Mouse (Mus musculus): ENCODE measurements around the gene Zfp867. TPM values are rescaled to one million over a fixed set of nuclear protein-coding genes. Genes with fewer than 3 reads are reported as not detected.

The Zfp867 gene
- polyA plus RNA-seq, 1 experiment: 1.3 TPM

- Histone ChIP-seq H3ac (ENCODE audit: control insufficient read depth, insufficient read length) (peak overlapping the region; percentile 48), H3K36me3 (ENCODE audit: control insufficient read depth, insufficient read depth) (peaks cover 5% of the 10 kb centered on the region), H3K4me2 (ENCODE audit: low read depth) (peak overlapping the region; percentile 91), H3K79me2 (ENCODE audit: control insufficient read depth, insufficient read depth) (peaks cover 24% of the 10 kb centered on the region), H3K4me3 (peak overlapping the region; percentile 92), H3K27me3 (ENCODE audit: control insufficient read depth, insufficient read depth, insufficient read length) (no peaks in the 10 kb centered on the region)
- TF ChIP-seq MAX (IDR thresholded peaks at IDR 0.05; ENCODE audit: low read depth) (no peak), POLR2A (IDR thresholded peaks at IDR 0.05; ENCODE audit: insufficient read length, low read depth) (peak; percentile 51), MYOD1 (IDR thresholded peaks at IDR 0.05; ENCODE audit: control insufficient read depth in 1 of 3, insufficient read length in 2 of 3, low read depth in 2 of 3) (no peak), REST (IDR thresholded peaks at IDR 0.05; ENCODE audit: insufficient read depth, insufficient read length) (no peak), E2F4 (IDR thresholded peaks at IDR 0.05; ENCODE audit: insufficient read depth) (no peak), TCF12 (IDR thresholded peaks at IDR 0.05; ENCODE audit: insufficient read depth, poor library complexity, severe bottlenecking) (no peak), CEBPB (IDR thresholded peaks at IDR 0.05; ENCODE audit: insufficient read depth, poor library complexity, severe bottlenecking) (no peak), MYOG (IDR thresholded peaks at IDR 0.05; ENCODE audit: control insufficient read depth in 1 of 3, insufficient read depth in 1 of 3, insufficient read length in 2 of 3, low read depth in 2 of 3) (no peak), TCF3 (IDR thresholded peaks at IDR 0.05; ENCODE audit: insufficient read length, low read depth) (no peak), POLR2AphosphoS2 (IDR thresholded peaks at IDR 0.05; ENCODE audit: insufficient read length, low read depth) (peak; percentile 66), SRF (IDR thresholded peaks at IDR 0.05; ENCODE audit: control insufficient read depth, insufficient read length, low read depth) (no peak), USF1 (IDR thresholded peaks at IDR 0.05; ENCODE audit: low read depth) (no peak)
These were observed 33.8 kb upstream of the Zfp867 start for GRCm38 (mm10) chr11:59505839-59506712.

GRCm38 (mm10) chr11:59505351-59505838 lies 33.1 kb upstream of the Zfp867 start:
- Histone ChIP-seq H3ac (ENCODE audit: control insufficient read depth, insufficient read length) (peak overlapping the region; percentile 48), H3K4me2 (ENCODE audit: low read depth) (peak overlapping the region; percentile 91), H3K36me3 (ENCODE audit: control insufficient read depth, insufficient read depth) (peaks cover 10% of the 10 kb centered on the region), H3K4me3 (peak overlapping the region; percentile 92), H3K79me2 (ENCODE audit: control insufficient read depth, insufficient read depth) (peaks cover 24% of the 10 kb centered on the region), H3K27me3 (ENCODE audit: control insufficient read depth, insufficient read depth, insufficient read length) (no peaks in the 10 kb centered on the region)
- TF ChIP-seq TCF12 (IDR thresholded peaks at IDR 0.05; ENCODE audit: insufficient read depth, poor library complexity, severe bottlenecking): no peak
- TF ChIP-seq REST (IDR thresholded peaks at IDR 0.05; ENCODE audit: insufficient read depth, insufficient read length): no peak
- no peak for TF ChIP-seq CEBPB (IDR thresholded peaks at IDR 0.05; ENCODE audit: insufficient read depth, poor library complexity, severe bottlenecking)
- TF ChIP-seq SRF (IDR thresholded peaks at IDR 0.05; ENCODE audit: control insufficient read depth, insufficient read length, low read depth): no peak
- TF ChIP-seq MYOD1 (IDR thresholded peaks at IDR 0.05; ENCODE audit: control insufficient read depth in 1 of 3, insufficient read length in 2 of 3, low read depth in 2 of 3): no peak
- no peak for TF ChIP-seq E2F4 (IDR thresholded peaks at IDR 0.05; ENCODE audit: insufficient read depth)
- TF ChIP-seq POLR2AphosphoS2 (IDR thresholded peaks at IDR 0.05; ENCODE audit: insufficient read length, low read depth): no peak
- TF ChIP-seq POLR2A (IDR thresholded peaks at IDR 0.05; ENCODE audit: insufficient read length, low read depth): no peak
- TF ChIP-seq MYOG (IDR thresholded peaks at IDR 0.05; ENCODE audit: control insufficient read depth in 1 of 3, insufficient read depth in 1 of 3, insufficient read length in 2 of 3, low read depth in 2 of 3): no peak
- no peak for TF ChIP-seq TCF3 (IDR thresholded peaks at IDR 0.05; ENCODE audit: insufficient read length, low read depth)
- no peak for TF ChIP-seq USF1 (IDR thresholded peaks at IDR 0.05; ENCODE audit: low read depth)
- TF ChIP-seq MAX (IDR thresholded peaks at IDR 0.05; ENCODE audit: low read depth): no peak

- TF ChIP-seq POLR2A (IDR thresholded peaks at IDR 0.05; ENCODE audit: insufficient read length, low read depth) (no peak), MYOD1 (IDR thresholded peaks at IDR 0.05; ENCODE audit: control insufficient read depth in 1 of 3, insufficient read length in 2 of 3, low read depth in 2 of 3) (peak in 2 of 3 experiments; percentile 48 to 57), USF1 (IDR thresholded peaks at IDR 0.05; ENCODE audit: low read depth) (no peak), POLR2AphosphoS2 (IDR thresholded peaks at IDR 0.05; ENCODE audit: insufficient read length, low read depth) (no peak), REST (IDR thresholded peaks at IDR 0.05; ENCODE audit: insufficient read depth, insufficient read length) (no peak), MYOG (IDR thresholded peaks at IDR 0.05; ENCODE audit: control insufficient read depth in 1 of 3, insufficient read depth in 1 of 3, insufficient read length in 2 of 3, low read depth in 2 of 3) (peak in 1 of 3 experiments; percentile 42), TCF3 (IDR thresholded peaks at IDR 0.05; ENCODE audit: insufficient read length, low read depth) (no peak), TCF12 (IDR thresholded peaks at IDR 0.05; ENCODE audit: insufficient read depth, poor library complexity, severe bottlenecking) (no peak), SRF (IDR thresholded peaks at IDR 0.05; ENCODE audit: control insufficient read depth, insufficient read length, low read depth) (no peak), CEBPB (IDR thresholded peaks at IDR 0.05; ENCODE audit: insufficient read depth, poor library complexity, severe bottlenecking) (no peak), E2F4 (IDR thresholded peaks at IDR 0.05; ENCODE audit: insufficient read depth) (no peak), MAX (IDR thresholded peaks at IDR 0.05; ENCODE audit: low read depth) (no peak)
- Histone ChIP-seq H3K36me3 (ENCODE audit: control insufficient read depth, insufficient read depth) (peaks cover 30% of the 10 kb centered on the region), H3ac (ENCODE audit: control insufficient read depth, insufficient read length) (no peak overlapping the region), H3K27me3 (ENCODE audit: control insufficient read depth, insufficient read depth, insufficient read length) (no peaks in the 10 kb centered on the region), H3K4me2 (ENCODE audit: low read depth) (no peak overlapping the region), H3K79me2 (ENCODE audit: control insufficient read depth, insufficient read depth) (peaks cover 24% of the 10 kb centered on the region), H3K4me3 (no peak overlapping the region)
These were observed 29.9 kb upstream of the Zfp867 start for GRCm38 (mm10) chr11:59501978-59502700.

DNA sequence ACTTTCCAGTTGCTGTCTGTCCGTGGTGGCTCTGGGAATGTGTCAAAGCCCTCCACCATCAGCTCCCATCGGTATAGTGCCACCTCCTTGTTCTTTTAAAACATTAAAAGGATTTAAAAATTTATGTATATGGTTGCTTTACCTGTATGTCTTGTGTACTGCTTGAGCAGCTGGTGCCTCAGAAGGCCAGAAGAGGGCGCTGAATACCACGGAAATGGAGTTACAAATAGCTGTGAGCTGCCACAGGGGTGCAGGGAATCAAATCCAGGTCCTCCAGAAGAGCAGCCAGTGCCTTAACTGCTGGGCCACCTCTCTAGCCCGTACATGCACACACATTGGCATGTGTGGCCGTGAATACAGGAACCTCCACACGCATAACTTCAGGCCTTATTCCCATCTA lies 25.5 kb upstream of the Zfp867 start:
- TF ChIP-seq POLR2A (IDR thresholded peaks at IDR 0.05; ENCODE audit: insufficient read length, low read depth) (no peak), MYOD1 (IDR thresholded peaks at IDR 0.05; ENCODE audit: control insufficient read depth in 1 of 3, insufficient read length in 2 of 3, low read depth in 2 of 3) (no peak), CEBPB (IDR thresholded peaks at IDR 0.05; ENCODE audit: insufficient read depth, poor library complexity, severe bottlenecking) (no peak), REST (IDR thresholded peaks at IDR 0.05; ENCODE audit: insufficient read depth, insufficient read length) (no peak), POLR2AphosphoS2 (IDR thresholded peaks at IDR 0.05; ENCODE audit: insufficient read length, low read depth) (no peak)

More for the DNA sequence above, 25.5 kb upstream of the Zfp867 start:
- peaks cover 3% of the 10 kb centered on the region for H3K79me2 ChIP-seq (ENCODE audit: control insufficient read depth, insufficient read depth)
- H3K4me3 ChIP-seq: no peak overlapping the region
- no peak overlapping the region for H3K4me2 ChIP-seq (ENCODE audit: low read depth)
- no peak overlapping the region for H3ac ChIP-seq (ENCODE audit: control insufficient read depth, insufficient read length)
- no peaks in the 10 kb centered on the region for H3K27me3 ChIP-seq (ENCODE audit: control insufficient read depth, insufficient read depth, insufficient read length)
- peaks cover 51% of the 10 kb centered on the region for H3K36me3 ChIP-seq (ENCODE audit: control insufficient read depth, insufficient read depth)
